Mouse (Mus musculus): ENCODE measurements at regions not wholly inside any gene's neighbourhood (a gene's known extent, or its start where the extent isn't known, plus 50 kb on each side); places are given as distances from the start of the nearest gene placed in this dataset.

- WGBS = 24% methylated on average over 12 of the region's 12 CpGs
- Histone ChIP-seq H3K9ac (ENCODE audit: low read length) (no peak overlapping the region), H3K9me3 (replicated peaks; ENCODE audit: control insufficient read depth, low read length) (no peaks in the 10 kb centered on the region), H3K27ac (ENCODE audit: low read length) (no peak overlapping the region), H3K27me3 (ENCODE audit: control insufficient read depth, insufficient read depth, low read length) (no peaks in the 10 kb centered on the region), H3K4me1 (ENCODE audit: control insufficient read depth, insufficient read depth, low read length) (no peaks in the 10 kb centered on the region), H3K4me2 (ENCODE audit: low read depth, low read length) (no peak overlapping the region), H3K4me3 (replicated peaks; ENCODE audit: low read length) (no peak overlapping the region), H3K36me3 (ENCODE audit: control insufficient read depth, insufficient read depth, low read length) (no peaks in the 10 kb centered on the region)
- no peak for ATAC-seq (ENCODE audit: insufficient read depth, low FRiP score)
Observed at GRCm38 (mm10) chr4:153679151-153679550, 196.5 kb upstream of the Ajap1 start.

GRCm38 (mm10) chr4:153688441-153688840, 205.8 kb upstream of the Ajap1 start:
- H3K27me3 ChIP-seq (ENCODE audit: control insufficient read depth, insufficient read depth, low read length) = no peaks in the 10 kb centered on the region
- H3K9ac ChIP-seq (ENCODE audit: low read length) = no peak overlapping the region
- H3K9me3 ChIP-seq (replicated peaks; ENCODE audit: control insufficient read depth, low read length) = no peaks in the 10 kb centered on the region
- H3K4me3 ChIP-seq (replicated peaks; ENCODE audit: low read length) = no peak overlapping the region
- no peak overlapping the region for H3K4me2 ChIP-seq (ENCODE audit: low read depth, low read length)
- 68% methylated on average over 8 of the region's 8 CpGs for WGBS
- no peaks in the 10 kb centered on the region for H3K4me1 ChIP-seq (ENCODE audit: control insufficient read depth, insufficient read depth, low read length)
- no peak overlapping the region for H3K27ac ChIP-seq (ENCODE audit: low read length)
- ATAC-seq (ENCODE audit: insufficient read depth, low FRiP score) = no peak
- H3K36me3 ChIP-seq (ENCODE audit: control insufficient read depth, insufficient read depth, low read length) = no peaks in the 10 kb centered on the region

- 64% methylated on average over 12 of the region's 12 CpGs for WGBS
- no peak overlapping the region for H3K4me2 ChIP-seq (ENCODE audit: low read depth, low read length)
- H3K36me3 ChIP-seq (ENCODE audit: control insufficient read depth, insufficient read depth, low read length) = no peaks in the 10 kb centered on the region
- H3K4me1 ChIP-seq (ENCODE audit: control insufficient read depth, insufficient read depth, low read length) = no peaks in the 10 kb centered on the region
- no peak overlapping the region for H3K9ac ChIP-seq (ENCODE audit: low read length)
- H3K4me3 ChIP-seq (replicated peaks; ENCODE audit: low read length) = no peak overlapping the region
- no peaks in the 10 kb centered on the region for H3K27me3 ChIP-seq (ENCODE audit: control insufficient read depth, insufficient read depth, low read length)
- H3K9me3 ChIP-seq (replicated peaks; ENCODE audit: control insufficient read depth, low read length) = no peaks in the 10 kb centered on the region
- ATAC-seq (ENCODE audit: insufficient read depth, low FRiP score) = no peak
- no peak overlapping the region for H3K27ac ChIP-seq (ENCODE audit: low read length)
Observed at GRCm38 (mm10) chr4:153693881-153694280, 211.3 kb upstream of the Ajap1 start.

- Histone ChIP-seq H3K4me1 (ENCODE audit: control insufficient read depth, insufficient read depth, low read length) (no peaks in the 10 kb centered on the region), H3K4me2 (ENCODE audit: low read depth, low read length) (no peak overlapping the region), H3K9ac (ENCODE audit: low read length) (no peak overlapping the region), H3K4me3 (replicated peaks; ENCODE audit: low read length) (no peak overlapping the region), H3K27me3 (ENCODE audit: control insufficient read depth, insufficient read depth, low read length) (no peaks in the 10 kb centered on the region), H3K9me3 (replicated peaks; ENCODE audit: control insufficient read depth, low read length) (no peaks in the 10 kb centered on the region), H3K36me3 (ENCODE audit: control insufficient read depth, insufficient read depth, low read length) (no peaks in the 10 kb centered on the region), H3K27ac (ENCODE audit: low read length) (no peak overlapping the region)
- 49% methylated on average over 14 of the region's 14 CpGs for WGBS
- ATAC-seq (ENCODE audit: insufficient read depth, low FRiP score) = no peak
Observed at GRCm38 (mm10) chr4:153696426-153697040, 213.9 kb upstream of the Ajap1 start.

GRCm38 (mm10) chr4:153707218-153707617, 224.6 kb upstream of the Ajap1 start:
- Histone ChIP-seq H3K36me3 (ENCODE audit: control insufficient read depth, insufficient read depth, low read length) (no peaks in the 10 kb centered on the region), H3K27me3 (ENCODE audit: control insufficient read depth, insufficient read depth, low read length) (no peaks in the 10 kb centered on the region), H3K4me1 (ENCODE audit: control insufficient read depth, insufficient read depth, low read length) (no peaks in the 10 kb centered on the region), H3K9me3 (replicated peaks; ENCODE audit: control insufficient read depth, low read length) (no peaks in the 10 kb centered on the region), H3K9ac (ENCODE audit: low read length) (no peak overlapping the region), H3K4me2 (ENCODE audit: low read depth, low read length) (no peak overlapping the region), H3K4me3 (replicated peaks; ENCODE audit: low read length) (no peak overlapping the region), H3K27ac (ENCODE audit: low read length) (no peak overlapping the region)
- no peak for ATAC-seq (ENCODE audit: insufficient read depth, low FRiP score)
- WGBS = 57% methylated on average over 7 of the region's 8 CpGs

GRCm38 (mm10) chr4:153714995-153715645, 232.5 kb upstream of the Ajap1 start:
- H3K27me3 ChIP-seq (ENCODE audit: control insufficient read depth, insufficient read depth, low read length) = no peaks in the 10 kb centered on the region
- H3K4me3 ChIP-seq (replicated peaks; ENCODE audit: low read length) = no peak overlapping the region
- H3K4me1 ChIP-seq (ENCODE audit: control insufficient read depth, insufficient read depth, low read length) = no peaks in the 10 kb centered on the region
- H3K27ac ChIP-seq (ENCODE audit: low read length) = no peak overlapping the region
- 45% methylated on average over 6 of the region's 6 CpGs for WGBS
- no peak for ATAC-seq (ENCODE audit: insufficient read depth, low FRiP score)
- no peak overlapping the region for H3K9ac ChIP-seq (ENCODE audit: low read length)
- no peaks in the 10 kb centered on the region for H3K36me3 ChIP-seq (ENCODE audit: control insufficient read depth, insufficient read depth, low read length)
- no peaks in the 10 kb centered on the region for H3K9me3 ChIP-seq (replicated peaks; ENCODE audit: control insufficient read depth, low read length)
- H3K4me2 ChIP-seq (ENCODE audit: low read depth, low read length) = no peak overlapping the region

GRCm38 (mm10) chr4:153717273-153717672, 234.7 kb upstream of the Ajap1 start:
- no peak for ATAC-seq (ENCODE audit: insufficient read depth, low FRiP score)
- no peak overlapping the region for H3K4me3 ChIP-seq (replicated peaks; ENCODE audit: low read length)

GRCm38 (mm10) chr4:153724045-153724444, 233.0 kb upstream of the A430005L14Rik start:
- H3K36me3 ChIP-seq (ENCODE audit: control insufficient read depth, insufficient read depth, low read length) = no peaks in the 10 kb centered on the region
- WGBS = 83% methylated on average over 14 of the region's 14 CpGs
- no peaks in the 10 kb centered on the region for H3K9me3 ChIP-seq (replicated peaks; ENCODE audit: control insufficient read depth, low read length)
- H3K4me2 ChIP-seq (ENCODE audit: low read depth, low read length) = no peak overlapping the region
- no peaks in the 10 kb centered on the region for H3K4me1 ChIP-seq (ENCODE audit: control insufficient read depth, insufficient read depth, low read length)
- H3K27ac ChIP-seq (ENCODE audit: low read length) = no peak overlapping the region
- no peak overlapping the region for H3K9ac ChIP-seq (ENCODE audit: low read length)
- no peak for ATAC-seq (ENCODE audit: insufficient read depth, low FRiP score)
- H3K4me3 ChIP-seq (replicated peaks; ENCODE audit: low read length) = no peak overlapping the region
- H3K27me3 ChIP-seq (ENCODE audit: control insufficient read depth, insufficient read depth, low read length) = no peaks in the 10 kb centered on the region

More at GRCm38 (mm10) chr4:153717273-153717672, 234.7 kb upstream of the Ajap1 start:
- Histone ChIP-seq H3K9me3 (replicated peaks; ENCODE audit: control insufficient read depth, low read length) (no peaks in the 10 kb centered on the region), H3K4me1 (ENCODE audit: control insufficient read depth, insufficient read depth, low read length) (no peaks in the 10 kb centered on the region), H3K9ac (ENCODE audit: low read length) (no peak overlapping the region), H3K27me3 (ENCODE audit: control insufficient read depth, insufficient read depth, low read length) (no peaks in the 10 kb centered on the region), H3K4me2 (ENCODE audit: low read depth, low read length) (no peak overlapping the region), H3K36me3 (ENCODE audit: control insufficient read depth, insufficient read depth, low read length) (no peaks in the 10 kb centered on the region), H3K27ac (ENCODE audit: low read length) (no peak overlapping the region)
- 72% methylated on average over 12 of the region's 12 CpGs for WGBS

GRCm38 (mm10) chr4:153727273-153727672, 229.8 kb upstream of the A430005L14Rik start:
- H3K4me2 ChIP-seq (ENCODE audit: low read depth, low read length) = no peak overlapping the region
- H3K9me3 ChIP-seq (replicated peaks; ENCODE audit: control insufficient read depth, low read length) = no peaks in the 10 kb centered on the region
- WGBS = 77% methylated on average over 10 of the region's 10 CpGs
- H3K4me3 ChIP-seq (replicated peaks; ENCODE audit: low read length) = no peak overlapping the region
- H3K4me1 ChIP-seq (ENCODE audit: control insufficient read depth, insufficient read depth, low read length) = no peaks in the 10 kb centered on the region
- no peaks in the 10 kb centered on the region for H3K27me3 ChIP-seq (ENCODE audit: control insufficient read depth, insufficient read depth, low read length)
- no peaks in the 10 kb centered on the region for H3K36me3 ChIP-seq (ENCODE audit: control insufficient read depth, insufficient read depth, low read length)
- H3K27ac ChIP-seq (ENCODE audit: low read length) = no peak overlapping the region
- no peak for ATAC-seq (ENCODE audit: insufficient read depth, low FRiP score)
- no peak overlapping the region for H3K9ac ChIP-seq (ENCODE audit: low read length)

Data from stomach, embryonic 16.5 days (tissue).